ENCODE assay signal across 30 mouse cellular contexts in genomic region chr16:39053779-39054178, GRCm38 (mm10).
"Had no signal": no experiment of that assay in that cellular context is flagged by ENCODE, and none has a peak within 500 bp of the region (broad histone marks: within the 10 kb centered on the region; RNA-seq: fewer than 3 reads in every experiment).

No protein-coding gene starts in this region.

- H3K27me3 ChIP-seq: heart, embryonic 12.5 days; hindbrain, embryonic 15.5 days; intestine, embryonic 15.5 days had no signal

- H3K4me1 ChIP-seq: hindbrain, embryonic 10.5 days; hindbrain, embryonic 12.5 days; hindbrain, embryonic 13.5 days; hindbrain, embryonic 15.5 days; intestine, embryonic 15.5 days had no signal

- H3K27ac ChIP-seq: heart, embryonic 13.5 days; heart, embryonic 15.5 days; hindbrain, embryonic 10.5 days; hindbrain, embryonic 12.5 days; hindbrain, embryonic 13.5 days; hindbrain, embryonic 14.5 days; hindbrain, embryonic 15.5 days; hindbrain, postnatal 0 days; intestine, embryonic 15.5 days; kidney, embryonic 15.5 days; kidney, postnatal 0 days; layer of hippocampus, adult 2 months; left cerebral cortex, adult 2 months had no signal

- H3K36me3 ChIP-seq: heart, embryonic 12.5 days; heart, embryonic 13.5 days; heart, embryonic 15.5 days; hindbrain, embryonic 10.5 days; hindbrain, embryonic 12.5 days; hindbrain, embryonic 13.5 days; hindbrain, embryonic 15.5 days; intestine, embryonic 15.5 days; kidney, embryonic 15.5 days had no signal

- DNase-seq: heart, postnatal 10 days; heart, postnatal 14 days; heart, postnatal 36 days; heart, postnatal 4 days; kidney, adult 11 months; kidney, adult 18-20 months; kidney, adult 2 months; kidney, adult 8-10 months; kidney, adult 9 months; kidney, postnatal 10 days; kidney, postnatal 14 days; kidney, postnatal 25 days; kidney, postnatal 36 days; kidney, postnatal 4 days; layer of hippocampus, adult 9-11 months; layer of hippocampus, postnatal 36 days had no signal

- H3K9ac ChIP-seq: heart, embryonic 12.5 days; heart, embryonic 13.5 days; heart, embryonic 15.5 days; hindbrain, embryonic 12.5 days; hindbrain, embryonic 13.5 days; hindbrain, embryonic 14.5 days; hindbrain, embryonic 15.5 days; intestine, embryonic 15.5 days; kidney, embryonic 15.5 days had no signal

- H3K4me3 ChIP-seq: heart, embryonic 12.5 days; heart, embryonic 13.5 days; heart, embryonic 15.5 days; hindbrain, embryonic 10.5 days; hindbrain, embryonic 12.5 days; hindbrain, embryonic 13.5 days; hindbrain, embryonic 15.5 days; intestine, embryonic 15.5 days; kidney, embryonic 15.5 days; layer of hippocampus, adult 2 months; left cerebral cortex, adult 2 months had no signal

- H3K9me3 ChIP-seq: heart, embryonic 13.5 days; heart, embryonic 15.5 days; hindbrain, embryonic 10.5 days; hindbrain, embryonic 12.5 days; hindbrain, embryonic 13.5 days; hindbrain, embryonic 15.5 days; intestine, embryonic 15.5 days; kidney, embryonic 15.5 days had no signal
